In the genomic region with DNA sequence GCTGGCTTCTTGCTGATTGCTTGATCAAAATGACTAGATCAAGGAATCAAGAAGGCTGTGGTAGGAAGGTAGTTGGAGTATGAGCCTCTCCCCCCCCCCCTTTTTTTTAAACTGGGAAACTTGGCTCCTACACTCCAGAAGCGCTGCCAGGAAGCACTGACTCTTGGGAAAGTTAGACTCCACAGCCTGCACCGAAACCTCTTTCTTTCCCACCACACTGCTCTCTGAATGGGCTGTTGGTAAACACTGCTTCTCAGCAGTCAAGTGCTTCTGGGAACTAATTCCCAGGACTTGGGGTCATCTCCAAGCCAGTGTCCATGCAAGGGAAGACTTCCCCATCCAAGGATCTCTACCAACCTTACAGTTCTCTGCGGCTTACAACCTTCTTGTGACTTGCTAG, we compare ENCODE assay signal across 10 mouse cellular contexts.
DNase-seq lines count a peak whose midpoint lies in the region; ATAC-seq and TF ChIP-seq lines count a peak whose summit lies in the region.
"Had no signal": no experiment of that assay in that cellular context is flagged by ENCODE, and none has a peak within 500 bp of the region (broad histone marks: within the 10 kb centered on the region; RNA-seq: fewer than 3 reads in every experiment).

No protein-coding gene starts in this region.

- H3K4me2 ChIP-seq in heart, embryonic 11.5 days: no peak overlapping the region
- H3K4me2 ChIP-seq in limb, embryonic 14.5 days (replicated peaks; ENCODE audit: low read depth, low read length, severe bottlenecking): no peak overlapping the region
- H3K4me2 ChIP-seq: limb, embryonic 15.5 days had no signal

- no peaks in the 10 kb centered on the region for H3K9me3 ChIP-seq in heart, embryonic 11.5 days (replicated peaks; ENCODE audit: control insufficient read depth, low read length)
- H3K9me3 ChIP-seq in limb, embryonic 14.5 days (ENCODE audit: control insufficient read depth, low read length): no peaks in the 10 kb centered on the region
- H3K9me3 ChIP-seq in limb, embryonic 10.5 days (replicated peaks): no peaks in the 10 kb centered on the region
- H3K9me3 ChIP-seq: limb, embryonic 15.5 days; megakaryocyte, embryonic 14.5 days had no signal

- TF ChIP-seq POLR2A in limb, embryonic 14.5 days (IDR thresholded peaks at IDR 0.05; ENCODE audit: borderline replicate concordance, extremely low read depth, insufficient read depth, insufficient read length): no peak
- TF ChIP-seq POLR2A in thymus, adult 2 months (IDR thresholded peaks at IDR 0.05; ENCODE audit: control insufficient read depth, extremely low read depth, insufficient read depth, low read length, poor library complexity): no peak

- no peaks in the 10 kb centered on the region for H3K36me3 ChIP-seq in heart, embryonic 11.5 days (ENCODE audit: control insufficient read depth, insufficient read depth, low read length)
- H3K36me3 ChIP-seq in limb, embryonic 14.5 days (ENCODE audit: control insufficient read depth, insufficient read depth, low read length): no peaks in the 10 kb centered on the region
- H3K36me3 ChIP-seq in limb, embryonic 10.5 days: no peaks in the 10 kb centered on the region
- peaks cover 64% of the 10 kb centered on the region for H3K36me3 ChIP-seq in thymus, adult 2 months (ENCODE audit: control insufficient read depth, insufficient read depth, low read length)
- H3K36me3 ChIP-seq: limb, embryonic 15.5 days had no signal

- 85% methylated on average over 3 of the region's 3 CpGs for WGBS in heart, embryonic 11.5 days (ENCODE audit: insufficient replicate concordance)
- 82% methylated on average over 3 of the region's 3 CpGs for WGBS in limb, embryonic 14.5 days
- WGBS in limb, embryonic 10.5 days: 90% methylated on average over 3 of the region's 3 CpGs
- WGBS in thymus, adult 2 months: 96% methylated on average over 3 of the region's 3 CpGs

- no peak overlapping the region for H3K4me3 ChIP-seq in heart, embryonic 11.5 days (ENCODE audit: low read depth, low read length)
- no peak overlapping the region for H3K4me3 ChIP-seq in limb, embryonic 14.5 days (replicated peaks; ENCODE audit: low read length)
- no peak overlapping the region for H3K4me3 ChIP-seq in limb, embryonic 10.5 days
- peak overlapping the region; percentile 22; the same call in 1 of the 2 replicates for H3K4me3 ChIP-seq in thymus, adult 2 months (ENCODE audit: control insufficient read depth, insufficient read depth, low read length)
- H3K4me3 ChIP-seq: limb, embryonic 15.5 days; megakaryocyte, embryonic 14.5 days had no signal

- H3K4me1 ChIP-seq in heart, embryonic 11.5 days (ENCODE audit: control insufficient read depth, insufficient read depth, low read length): peaks cover 19% of the 10 kb centered on the region
- peaks cover 8% of the 10 kb centered on the region; the same call in 1 of the 2 replicates for H3K4me1 ChIP-seq in limb, embryonic 14.5 days (ENCODE audit: control insufficient read depth, insufficient read depth, low read length)
- H3K4me1 ChIP-seq in limb, embryonic 10.5 days: no peaks in the 10 kb centered on the region
- peaks cover 49% of the 10 kb centered on the region for H3K4me1 ChIP-seq in thymus, adult 2 months (replicated peaks; ENCODE audit: control insufficient read depth, insufficient read depth, low read length)
- H3K4me1 ChIP-seq: limb, embryonic 15.5 days had no signal

- H3K9ac ChIP-seq in heart, embryonic 11.5 days (ENCODE audit: low read depth, low read length): no peak overlapping the region
- H3K9ac ChIP-seq in limb, embryonic 14.5 days (ENCODE audit: low read depth, low read length, severe bottlenecking): no peak overlapping the region
- H3K9ac ChIP-seq: limb, embryonic 15.5 days had no signal

- H3K27me3 ChIP-seq in heart, embryonic 11.5 days (ENCODE audit: control insufficient read depth, insufficient read depth, low read length): no peaks in the 10 kb centered on the region
- H3K27me3 ChIP-seq in limb, embryonic 14.5 days (ENCODE audit: control insufficient read depth, insufficient read depth, low read length): no peaks in the 10 kb centered on the region
- H3K27me3 ChIP-seq in limb, embryonic 10.5 days (ENCODE audit: low read depth, poor library complexity, severe bottlenecking): no peaks in the 10 kb centered on the region
- no peaks in the 10 kb centered on the region for H3K27me3 ChIP-seq in thymus, adult 2 months (ENCODE audit: control insufficient read depth, insufficient read depth, low read length)
- H3K27me3 ChIP-seq: limb, embryonic 15.5 days had no signal

- no peak for ATAC-seq in heart, embryonic 11.5 days (replicated peaks; ENCODE audit: insufficient number of reproducible peaks, low FRiP score, low TSS enrichment)
- ATAC-seq in limb, embryonic 14.5 days (ENCODE audit: low FRiP score, low read depth): no peak

- TF ChIP-seq CTCF in thymus, adult 2 months (IDR thresholded peaks at IDR 0.05; ENCODE audit: borderline replicate concordance, control insufficient read depth, extremely low read depth, insufficient read depth, low read length, poor library complexity): no peak

- 0 out of 2 replicates have a peak overlapping the region, but pooled peaks have one; percentile 15 for H3K27ac ChIP-seq in heart, embryonic 11.5 days (ENCODE audit: low read depth, low read length)
- no peak overlapping the region for H3K27ac ChIP-seq in limb, embryonic 14.5 days (replicated peaks; ENCODE audit: low read depth, low read length)
- no peak overlapping the region for H3K27ac ChIP-seq in limb, embryonic 10.5 days
- peak overlapping the region; percentile 97 for H3K27ac ChIP-seq in thymus, adult 2 months (ENCODE audit: control insufficient read depth, insufficient read depth, low read length)
- H3K27ac ChIP-seq: limb, embryonic 15.5 days had no signal

- DNase-seq in heart, adult 9 months (ENCODE audit: low spot score in 2 of 2): no peak
- DNase-seq in limb, embryonic 14.5 days (ENCODE audit: low spot score): peak; percentile 30
- DNase-seq in limb, embryonic 10.5 days (ENCODE audit: low spot score): no peak
- DNase-seq in thymus, adult 2 months: no peak
- DNase-seq in thymus, postnatal 25 days: no peak
- DNase-seq in ovary, adult 18-20 months (ENCODE audit: low spot score): no peak
- DNase-seq: adrenal gland, adult 2 months had no signal

Comparison
In these comparisons a context has a peak if more than half of its experiments do, and no peak if none do; other contexts are left out.
1. H3K27ac ChIP-seq: peak in heart, embryonic 11.5 days (single experiment) and thymus, adult 2 months (single experiment); none in limb, embryonic 14.5 days (single experiment) and limb, embryonic 10.5 days (single experiment).